Mouse (Mus musculus): ENCODE results near the gene Fam178b.

DNA sequence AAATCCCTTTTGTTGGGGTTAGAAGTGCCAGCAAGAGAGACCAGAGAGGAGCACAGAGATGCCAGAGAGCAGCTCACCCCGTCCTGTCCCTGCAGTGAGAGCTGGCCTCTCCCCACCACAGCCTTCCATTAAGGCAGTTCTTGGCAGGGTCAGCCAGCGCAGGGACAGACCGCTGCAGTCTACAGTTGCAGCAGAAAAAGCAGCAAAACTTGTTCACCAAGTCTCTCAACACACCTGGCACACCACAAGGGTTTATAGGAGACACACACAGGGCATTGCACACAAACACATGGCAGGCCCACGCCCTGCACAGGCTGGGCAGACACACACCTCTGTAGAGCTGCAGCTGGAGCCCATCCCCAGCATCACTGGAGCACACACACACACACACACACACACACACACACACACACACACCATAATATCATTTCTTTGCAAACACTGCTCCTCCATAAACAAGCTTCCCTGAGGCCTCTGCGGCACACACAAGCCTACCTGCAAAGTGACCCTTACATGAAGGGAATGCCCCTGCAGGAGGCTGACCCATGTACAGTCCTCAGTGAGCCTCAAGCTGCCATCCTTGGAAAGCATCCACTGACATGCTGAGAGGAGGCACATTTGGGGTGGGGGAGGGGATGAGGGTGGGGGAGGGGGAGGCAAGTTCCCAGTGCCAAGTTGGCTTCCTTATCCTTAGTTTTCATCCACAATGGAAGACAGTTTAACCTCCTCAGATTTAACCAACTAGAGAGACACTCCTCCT lies 108.6 kb downstream of the Fam178b start:
- TF ChIP-seq CTCF (IDR thresholded peaks at IDR 0.05; ENCODE audit: low read depth) = no peak
- TF ChIP-seq EP300 (optimal IDR thresholded peaks at IDR 0.05) = no peak
